Mouse (Mus musculus): ENCODE results near the gene Inpp4b.

Gene Inpp4b

DNA sequence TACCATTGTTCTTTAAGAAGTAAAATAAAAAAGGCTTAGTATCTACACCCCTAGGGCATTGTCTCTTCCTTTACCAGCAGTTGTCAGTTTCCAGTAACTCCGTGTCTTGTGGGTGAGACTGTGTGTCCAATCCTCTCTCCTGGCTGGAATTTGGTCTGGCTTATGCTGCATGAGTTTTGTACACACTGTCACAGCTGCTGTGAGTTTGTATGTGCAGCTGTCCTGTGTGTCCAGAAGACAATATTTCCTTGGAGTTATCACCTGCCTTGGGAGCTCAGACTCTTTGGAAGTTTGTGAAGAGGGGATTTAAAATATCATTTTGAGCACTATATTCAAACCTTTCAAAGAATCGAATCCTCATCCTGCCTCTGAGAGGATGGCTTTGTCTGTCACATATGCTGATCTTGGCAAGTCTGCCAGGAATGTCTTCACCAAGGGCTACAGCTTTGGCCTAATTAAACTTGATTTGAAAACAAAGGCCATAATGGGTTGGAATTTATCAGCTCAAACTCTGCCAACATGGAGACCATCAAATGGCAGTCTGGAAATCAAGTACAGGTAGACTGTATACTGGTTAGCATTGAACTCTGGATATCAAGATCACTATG lies 485.1 kb downstream of the Inpp4b start:
- no peak for DNase-seq (ENCODE audit: extremely low spot score, low spot score)

DNA sequence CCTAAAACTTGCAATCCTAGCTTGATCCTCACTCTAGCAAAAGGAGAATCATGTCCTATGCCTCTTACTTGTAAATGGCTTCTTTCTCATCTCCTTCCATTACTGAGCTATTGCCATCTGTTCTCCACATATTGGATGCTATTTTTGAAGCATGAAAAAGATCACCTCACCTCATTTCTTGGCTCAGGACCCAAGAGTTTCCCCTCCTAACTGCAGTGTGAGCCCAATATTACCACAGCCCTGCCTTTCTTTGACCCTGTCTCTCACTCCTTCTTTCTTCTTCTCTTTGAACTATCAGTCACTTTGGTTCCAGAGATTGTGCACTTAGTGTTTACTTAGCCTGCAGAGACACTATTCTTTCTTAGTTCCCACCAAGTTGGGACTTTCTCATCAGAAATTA lies 489.1 kb downstream of the Inpp4b start:
- no peak for DNase-seq (ENCODE audit: extremely low spot score, low spot score)

DNA sequence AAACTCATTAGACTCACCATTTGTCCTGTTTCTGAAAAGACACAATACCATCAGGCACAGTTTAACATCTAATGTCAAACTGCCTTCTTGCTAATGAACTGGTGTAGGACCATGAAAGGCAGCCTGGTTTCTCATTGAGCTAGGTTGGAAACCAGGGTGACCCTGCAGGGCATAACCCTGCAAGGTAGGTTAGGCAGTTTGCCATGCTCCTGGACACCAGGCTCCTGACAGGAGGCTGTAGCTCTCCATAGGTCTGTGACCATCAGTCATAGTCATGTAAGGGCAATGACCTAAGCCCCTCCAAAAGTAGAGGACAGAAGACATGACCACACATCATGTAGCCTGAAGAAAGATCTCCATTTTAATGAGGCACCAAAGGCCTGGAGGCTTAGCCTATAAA lies 491.5 kb downstream of the Inpp4b start:
- no peak for DNase-seq (ENCODE audit: extremely low spot score, low spot score)

DNA sequence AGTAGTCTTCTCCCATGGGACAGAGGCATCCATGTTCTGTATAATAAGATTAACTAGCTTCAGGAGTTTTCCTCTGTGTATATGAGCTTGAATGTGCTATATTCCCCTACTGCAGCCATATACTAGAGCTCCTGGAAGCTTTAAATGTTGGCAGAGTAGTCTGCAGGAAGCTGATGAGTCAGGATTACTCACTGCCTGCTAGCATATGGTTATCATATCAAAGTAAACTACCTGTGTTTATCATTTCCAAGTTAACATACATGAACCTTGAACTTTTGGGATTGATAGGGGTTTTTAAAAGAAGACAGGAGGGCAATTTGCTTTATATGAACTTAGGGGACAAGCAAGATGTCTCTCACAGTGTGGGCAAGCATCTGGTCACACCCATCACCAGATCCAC lies 498.2 kb downstream of the Inpp4b start:
- DNase-seq (ENCODE audit: extremely low spot score, low spot score) = no peak

DNA sequence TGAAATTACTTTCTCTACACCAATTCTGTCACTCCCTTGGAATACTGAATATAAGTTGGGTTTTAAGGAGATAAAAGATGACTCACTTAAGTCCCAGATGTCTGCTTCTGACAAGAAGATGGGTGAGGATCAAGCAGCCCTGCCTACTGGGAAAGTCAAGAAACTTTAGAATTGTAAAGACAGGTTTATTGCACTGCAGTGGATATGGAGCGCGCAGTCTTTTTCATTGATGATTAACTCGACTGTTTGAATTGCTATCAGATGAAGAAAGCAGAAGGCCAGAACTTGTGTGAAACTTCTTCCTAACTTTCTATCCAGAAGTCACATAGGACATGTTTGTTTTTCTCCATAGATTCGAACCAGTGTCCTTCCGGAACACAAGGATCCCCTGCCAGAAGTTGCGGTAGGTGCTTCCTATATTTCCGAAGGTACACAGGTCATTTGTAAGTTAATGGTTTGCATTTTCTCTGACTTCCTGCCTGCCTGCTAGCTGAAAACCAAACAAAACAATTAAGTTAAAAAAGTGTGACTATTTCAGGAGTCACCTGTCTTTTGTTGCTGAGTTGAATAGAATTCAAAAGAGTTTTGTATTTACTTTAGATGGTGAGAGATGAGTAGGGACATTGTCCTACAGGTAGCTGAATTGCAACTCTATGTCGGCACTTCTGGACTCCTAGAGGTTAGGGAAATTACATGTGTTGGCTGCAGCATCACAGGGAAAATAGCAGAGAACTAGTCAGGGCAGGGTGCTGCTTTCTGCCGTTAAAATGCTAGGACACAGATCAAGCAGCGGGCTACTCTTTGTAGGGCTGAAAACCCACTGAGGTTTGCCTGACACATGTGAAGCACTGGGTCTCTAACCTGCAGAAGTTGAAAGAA lies 502.0 kb downstream of the Inpp4b start:
- no peak for DNase-seq (ENCODE audit: extremely low spot score, low spot score)

DNA sequence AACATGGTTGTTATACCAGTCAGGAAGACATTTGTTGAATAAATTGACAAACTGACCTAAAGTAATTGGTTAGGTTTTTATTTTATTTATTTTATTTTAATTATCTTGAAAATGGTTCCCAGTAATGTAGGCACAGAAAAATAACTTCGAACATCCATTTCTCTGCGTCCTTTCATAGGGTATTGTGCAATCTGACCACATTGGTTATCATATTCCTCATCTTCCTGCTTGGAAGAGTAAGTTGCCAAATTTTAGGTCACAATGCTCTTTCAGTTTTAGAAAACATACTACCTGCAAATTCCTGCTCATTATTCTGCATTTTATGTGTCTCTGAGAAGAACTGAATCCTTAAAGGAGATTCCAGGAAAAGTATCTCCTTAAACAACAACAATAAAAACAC lies 505.6 kb downstream of the Inpp4b start:
- no peak for DNase-seq (ENCODE audit: extremely low spot score, low spot score)

DNA sequence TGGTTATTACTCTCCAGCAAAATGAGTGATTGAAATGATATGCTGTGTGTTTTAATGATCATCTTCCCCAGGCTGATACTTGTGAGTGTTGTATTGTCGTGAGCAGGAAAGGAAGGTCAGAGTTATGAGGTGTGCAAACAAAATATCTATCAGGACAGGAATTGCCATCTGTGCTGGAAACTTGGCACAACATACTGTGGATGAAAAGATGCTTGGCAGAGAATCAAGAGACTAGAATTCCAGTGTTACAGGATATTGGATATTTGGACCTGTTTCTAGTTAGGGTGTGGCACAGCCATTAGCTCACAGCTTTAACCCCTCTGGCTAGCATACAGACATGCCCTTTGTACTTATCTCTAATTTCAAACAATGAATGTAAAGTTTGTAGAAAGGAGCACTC lies 507.6 kb downstream of the Inpp4b start:
- DNase-seq (ENCODE audit: extremely low spot score, low spot score) = no peak

DNA sequence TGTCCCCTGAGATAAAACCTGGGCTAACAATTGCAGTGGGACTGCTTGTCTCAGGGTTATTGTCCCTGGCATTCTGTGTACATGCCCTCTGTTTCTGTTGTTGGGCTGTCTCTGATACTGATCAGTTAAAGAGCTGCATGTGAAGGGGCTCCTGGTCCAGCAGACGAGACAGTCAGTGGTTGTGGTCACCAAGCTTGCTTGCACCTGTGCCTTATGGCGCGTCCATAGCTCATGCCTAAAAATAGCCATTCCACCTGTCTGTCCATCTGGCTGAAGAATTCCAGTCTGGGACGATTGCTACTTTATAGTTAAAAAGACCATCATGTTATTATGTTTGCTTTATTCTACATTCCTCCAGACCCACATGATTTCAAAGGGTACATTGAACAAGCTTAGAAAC lies 510.8 kb downstream of the Inpp4b start:
- DNase-seq (ENCODE audit: extremely low spot score, low spot score) = no peak

DNA sequence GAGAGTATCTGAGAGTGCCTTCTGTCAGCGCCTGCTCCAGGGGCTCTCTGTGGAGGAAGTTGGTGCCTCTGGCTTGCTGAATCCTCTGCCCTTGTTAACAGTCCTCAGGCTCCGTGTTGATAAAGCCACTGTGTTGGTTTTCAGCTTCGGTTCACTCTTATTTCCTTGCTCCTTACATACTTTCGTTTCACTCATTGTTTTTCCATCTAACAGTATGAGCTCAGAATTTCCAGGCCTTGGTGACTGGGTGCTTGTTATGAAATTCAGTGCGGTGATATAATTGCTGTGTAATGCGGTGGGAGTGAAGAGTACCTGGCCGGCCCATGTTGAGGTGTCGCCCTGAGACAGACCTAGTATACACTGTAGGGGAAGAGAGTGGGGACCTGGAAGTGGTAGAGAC lies 512.2 kb downstream of the Inpp4b start:
- DNase-seq (ENCODE audit: extremely low spot score, low spot score) = no peak

DNA sequence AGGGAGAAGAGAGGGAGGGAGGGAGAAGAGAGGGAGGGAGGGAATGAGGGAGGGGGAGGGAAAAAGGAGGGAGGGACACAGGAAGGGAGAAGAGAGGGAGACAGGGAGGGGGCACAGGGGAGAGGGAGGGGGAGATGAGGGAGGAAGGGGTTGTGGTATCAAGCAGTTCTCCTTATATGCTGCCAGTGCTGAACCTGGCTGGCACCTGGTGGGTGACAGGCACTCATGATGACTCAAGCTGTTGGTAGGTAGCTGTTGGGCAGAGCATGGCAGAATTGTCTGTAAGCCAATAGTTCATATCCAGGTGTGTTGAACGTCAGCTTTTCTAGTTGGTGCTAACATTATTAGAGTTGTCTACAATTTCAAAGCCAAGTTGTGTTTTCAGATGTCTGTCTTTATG lies 512.7 kb downstream of the Inpp4b start:
- no peak for DNase-seq (ENCODE audit: extremely low spot score, low spot score)

DNA sequence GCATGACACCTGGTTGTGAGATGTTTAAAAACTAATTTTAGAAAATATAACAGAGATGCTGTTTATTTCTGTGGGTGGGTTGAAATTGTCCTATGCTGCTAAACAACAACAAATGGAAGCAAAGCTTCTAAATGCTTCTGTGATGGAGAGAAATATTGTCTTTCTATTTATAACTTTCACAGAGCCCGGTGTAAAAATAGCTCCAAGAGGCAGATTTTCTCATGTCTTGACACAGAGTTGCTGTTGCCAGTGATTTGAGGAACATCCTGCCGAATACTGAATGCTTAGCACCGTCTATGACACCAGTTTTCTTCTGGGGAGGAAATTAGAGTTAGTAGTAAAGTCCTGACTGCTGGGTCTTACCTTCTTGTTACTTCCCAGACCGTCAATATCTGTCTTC lies 513.8 kb downstream of the Inpp4b start:
- DNase-seq (ENCODE audit: extremely low spot score, low spot score) = no peak

DNA sequence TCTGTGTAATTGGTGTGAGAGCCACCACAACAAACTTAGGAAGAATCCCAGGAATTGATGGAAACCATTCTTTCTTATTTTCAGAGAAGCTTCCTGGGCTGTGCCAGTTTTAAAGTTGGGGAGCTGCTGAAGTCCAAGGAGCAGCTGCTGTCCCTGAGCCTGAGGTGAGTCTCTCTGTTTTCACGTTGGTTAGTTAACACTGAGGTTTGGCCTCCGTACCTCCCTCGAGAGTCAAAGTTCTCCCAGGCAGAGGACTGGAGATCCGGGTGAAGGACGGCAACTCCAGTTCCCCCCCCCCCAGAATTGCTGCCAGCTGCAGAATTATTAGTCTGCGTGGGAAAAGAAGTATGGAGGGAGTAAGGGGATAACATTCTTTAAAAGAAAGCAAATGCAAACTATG lies 514.3 kb downstream of the Inpp4b start:
- no peak for DNase-seq (ENCODE audit: extremely low spot score, low spot score)

DNA sequence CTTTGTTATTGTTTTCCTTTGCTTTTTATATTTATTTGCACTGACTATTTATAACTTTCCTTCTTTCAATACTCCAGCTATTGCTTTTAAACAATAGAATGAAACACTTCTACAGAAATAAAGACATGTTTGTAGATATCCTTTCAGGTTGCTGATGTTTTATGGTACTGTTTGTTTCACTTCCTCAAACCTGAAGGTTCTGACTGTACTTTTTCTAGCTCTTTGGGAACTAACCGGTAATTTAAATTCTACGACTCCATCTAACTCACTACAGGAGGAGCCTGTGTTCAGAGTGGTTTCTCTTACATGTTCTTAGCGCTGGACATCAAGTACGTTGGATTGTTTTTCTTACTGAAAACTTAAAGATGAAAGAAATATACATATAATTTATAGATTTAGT lies 516.0 kb downstream of the Inpp4b start:
- DNase-seq (ENCODE audit: extremely low spot score, low spot score) = no peak

DNA sequence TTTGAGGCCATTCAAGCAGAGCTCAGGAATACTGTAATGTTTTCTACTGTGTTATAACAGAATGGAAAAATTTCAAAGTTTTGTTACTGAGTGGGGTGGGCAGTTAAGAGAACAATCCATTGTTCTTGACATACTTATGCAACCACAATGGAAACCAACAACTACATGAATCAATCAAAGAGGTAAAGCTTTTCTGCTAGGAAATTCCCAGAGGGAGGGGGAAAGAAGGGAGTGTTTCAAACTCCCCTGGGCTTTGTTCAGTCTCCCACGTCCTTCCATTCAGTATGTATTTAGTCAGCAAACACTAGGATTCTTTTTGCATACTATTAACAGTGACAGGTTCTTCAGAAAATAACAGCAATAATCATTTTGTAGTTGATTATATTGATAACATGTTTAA lies 517.4 kb downstream of the Inpp4b start:
- DNase-seq (ENCODE audit: extremely low spot score, low spot score) = no peak

DNA sequence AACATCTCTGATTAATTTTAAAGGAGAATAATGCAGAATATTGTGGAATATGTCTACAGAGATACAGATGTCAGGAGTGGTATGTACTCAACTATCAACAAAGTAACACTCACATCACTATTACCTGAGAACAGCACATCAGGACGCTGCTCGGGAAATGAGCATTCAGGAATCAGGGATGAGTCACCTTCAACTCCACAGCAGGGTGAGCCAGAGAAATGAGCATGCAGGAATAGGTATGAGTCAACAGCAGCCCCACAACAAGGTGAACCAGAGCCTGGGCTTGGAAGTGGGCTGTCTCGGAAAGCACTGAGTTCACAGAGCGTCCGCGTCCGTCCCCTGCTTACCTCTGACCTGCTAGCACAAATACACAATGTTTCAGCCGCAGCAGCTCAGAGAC lies 519.0 kb downstream of the Inpp4b start:
- DNase-seq (ENCODE audit: extremely low spot score, low spot score) = no peak

DNA sequence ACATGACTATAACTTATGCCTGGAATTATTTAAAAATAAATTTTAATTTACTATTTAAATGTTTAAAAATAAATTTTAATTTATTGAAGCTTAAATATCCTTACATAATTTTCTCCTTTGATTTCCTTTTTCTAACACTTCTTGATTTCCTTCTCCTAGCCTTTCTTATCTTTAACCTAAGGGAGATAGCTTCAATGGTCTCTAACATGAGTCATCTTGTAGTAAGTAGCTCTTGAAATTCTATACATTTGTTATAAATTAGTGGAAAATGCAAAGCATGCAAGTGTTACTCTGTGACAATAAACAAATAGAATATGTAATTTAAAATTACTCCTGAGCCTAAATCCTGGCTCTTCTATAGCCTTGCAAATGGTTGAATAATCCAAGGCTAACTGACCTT lies 520.4 kb downstream of the Inpp4b start:
- DNase-seq (ENCODE audit: extremely low spot score, low spot score) = no peak

DNA sequence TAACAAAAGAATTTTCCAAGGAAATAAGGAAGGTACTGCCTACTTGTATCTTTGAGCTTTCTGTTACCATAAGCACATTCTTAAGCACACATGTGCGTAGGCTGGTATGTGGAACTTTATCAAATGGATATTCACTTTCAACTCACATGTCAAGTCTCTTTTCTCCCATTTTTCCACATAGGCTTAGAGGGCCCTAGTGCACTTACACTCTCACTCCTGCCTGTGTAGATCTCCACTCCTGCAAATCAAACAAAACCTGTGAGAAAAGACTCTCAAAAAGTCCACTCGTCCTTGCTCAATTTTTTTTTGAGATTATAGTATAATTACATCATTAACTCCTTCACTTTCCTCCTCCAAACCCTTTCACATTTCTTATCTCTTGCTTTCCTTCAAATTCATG lies 522.0 kb downstream of the Inpp4b start:
- no peak for DNase-seq (ENCODE audit: extremely low spot score, low spot score)

DNA sequence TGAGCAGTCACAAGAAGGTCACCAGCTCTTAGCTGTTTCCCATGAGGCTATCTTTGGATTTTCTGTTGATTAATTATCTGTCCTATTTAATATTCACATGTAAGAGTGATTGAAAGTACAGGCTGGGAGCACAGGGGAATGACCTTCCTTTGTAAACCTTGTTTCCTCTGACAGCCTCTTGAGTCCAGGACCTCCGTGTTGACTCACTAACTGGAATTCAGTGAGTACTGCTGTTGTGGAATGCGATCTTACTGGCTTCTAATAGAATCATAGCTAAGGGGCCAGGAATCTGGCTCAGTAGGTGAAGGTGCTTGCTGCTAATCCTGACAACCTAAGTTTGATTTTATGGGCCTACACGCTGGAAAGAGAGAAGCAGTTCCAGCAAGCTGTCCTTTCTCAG lies 523.3 kb downstream of the Inpp4b start:
- no peak for DNase-seq (ENCODE audit: extremely low spot score, low spot score)

DNA sequence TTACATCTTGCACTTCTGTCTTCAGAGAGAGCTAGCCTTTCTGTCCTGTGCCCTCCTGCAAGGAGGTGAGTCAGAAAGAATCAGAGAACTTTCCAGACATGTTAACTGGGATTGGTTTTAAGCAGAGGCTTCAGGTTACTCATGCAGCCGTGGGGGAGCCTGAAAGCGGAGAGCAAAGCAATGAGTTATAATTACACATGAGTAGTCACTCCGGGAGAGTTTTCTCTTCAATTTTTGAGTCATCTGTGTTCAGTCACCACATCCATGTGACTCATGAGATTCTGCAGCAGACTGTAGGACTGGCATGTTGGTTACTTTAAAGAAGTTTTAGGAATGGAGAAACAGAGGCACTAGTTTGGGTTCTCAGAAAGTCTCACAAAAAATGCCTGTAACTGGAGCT lies 524.7 kb downstream of the Inpp4b start:
- DNase-seq (ENCODE audit: extremely low spot score, low spot score) = no peak

DNA sequence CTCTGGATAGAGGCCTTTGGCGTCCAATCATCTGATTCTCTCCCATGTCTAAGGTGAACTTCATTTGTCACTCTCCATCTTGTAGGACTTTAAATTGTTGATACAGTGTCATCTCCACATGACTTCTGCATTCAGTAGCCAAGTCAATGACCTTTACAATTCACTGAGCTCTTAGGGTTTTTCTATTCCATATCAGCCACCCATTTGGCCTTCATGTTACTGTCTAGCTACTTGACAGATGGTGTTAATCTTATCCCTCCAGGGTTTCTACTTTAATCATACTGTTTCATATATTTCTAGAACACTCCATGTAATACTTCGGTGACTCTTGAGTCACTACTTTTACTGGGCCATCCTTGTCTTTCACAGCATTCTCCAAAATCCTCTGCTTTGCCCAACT lies 528.1 kb downstream of the Inpp4b start:
- no peak for DNase-seq (ENCODE audit: extremely low spot score, low spot score)

DNA sequence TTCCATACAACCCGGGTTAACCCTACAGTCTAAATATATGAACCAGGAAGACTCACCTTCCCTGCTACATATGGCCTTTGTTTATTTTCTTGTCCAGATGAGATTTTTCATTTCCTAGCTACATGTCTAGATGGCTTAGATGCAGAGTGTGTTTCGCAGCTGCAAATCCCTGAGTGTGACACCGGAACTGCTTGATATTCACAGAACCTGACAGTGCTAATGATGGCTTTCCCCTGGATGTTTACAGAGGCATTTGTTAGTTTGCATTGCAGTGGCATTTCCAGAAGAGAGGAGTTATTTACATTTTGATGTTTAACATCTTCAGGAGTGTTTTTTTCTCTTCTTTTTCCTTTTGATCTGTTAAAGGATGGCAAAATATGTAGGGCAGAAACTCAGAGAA lies 537.7 kb downstream of the Inpp4b start:
- DNase-seq (ENCODE audit: extremely low spot score, low spot score) = no peak

DNA sequence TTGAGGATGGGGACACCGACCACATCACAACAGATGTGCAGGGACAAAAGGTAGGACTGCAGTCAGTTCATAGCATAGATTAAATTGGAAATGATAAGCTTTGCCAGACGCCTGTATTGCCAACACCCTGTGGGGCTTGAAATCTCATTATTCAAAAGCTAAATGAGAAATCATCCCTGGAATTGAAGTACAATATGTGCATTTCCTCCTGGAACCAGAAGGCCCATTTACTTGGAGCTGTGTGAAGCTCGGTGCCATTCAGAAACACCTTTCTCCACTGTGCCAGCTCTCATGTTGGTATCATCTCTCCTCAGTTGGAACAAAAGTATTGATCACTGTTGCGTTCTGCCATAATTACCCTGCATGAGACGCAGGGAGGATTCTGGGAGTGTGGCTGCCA lies 541.8 kb downstream of the Inpp4b start:
- DNase-seq (ENCODE audit: extremely low spot score, low spot score) = no peak

DNA sequence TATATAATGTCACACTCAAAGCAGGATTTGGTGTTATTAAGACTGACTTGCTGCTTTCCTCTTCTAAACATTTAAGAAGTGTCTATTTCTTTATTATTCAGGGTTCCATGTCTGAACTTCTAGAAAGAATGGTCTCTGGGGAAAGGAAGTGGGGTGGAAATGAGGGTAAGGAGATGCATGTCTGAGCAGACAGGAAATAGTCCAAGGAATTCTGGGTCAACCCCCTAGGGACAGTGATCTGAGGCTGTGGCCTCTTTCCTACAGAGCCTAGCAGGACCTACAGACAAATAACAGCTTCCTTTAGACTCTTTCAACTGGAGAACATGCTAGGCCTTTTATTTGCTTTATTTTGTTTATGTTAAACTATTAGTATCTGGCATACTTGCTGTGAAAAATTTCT lies 546.5 kb downstream of the Inpp4b start:
- DNase-seq (ENCODE audit: extremely low spot score, low spot score) = no peak

Measured in neural tube, embryonic 10.5 days (tissue).